Mouse (Mus musculus): ENCODE measurements around the gene Dcp1a.

DNA sequence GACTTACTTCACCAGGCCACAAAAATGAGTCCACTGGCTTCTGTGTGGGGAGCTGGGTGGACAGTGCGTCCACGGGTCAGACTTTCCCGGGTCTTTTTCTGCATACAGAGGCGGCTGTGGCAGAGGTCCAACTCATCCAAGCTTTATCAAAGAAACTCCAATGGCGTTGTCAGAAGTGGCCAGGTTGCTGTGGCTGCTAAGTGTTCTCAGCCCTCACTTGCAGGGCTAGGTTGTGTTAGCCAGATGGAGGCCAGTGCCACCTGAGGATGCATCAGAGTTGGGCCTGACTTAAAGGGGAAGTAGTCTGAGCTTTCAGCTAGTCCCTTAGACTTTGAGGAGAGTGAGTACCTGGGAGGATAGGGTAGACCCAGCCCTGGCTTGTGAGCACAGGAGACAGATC is 72.2 kb downstream of the Dcp1a start:
- TF ChIP-seq CTCF (IDR thresholded peaks at IDR 0.05; ENCODE audit: borderline replicate concordance, control insufficient read depth, extremely low read depth, insufficient read depth, low read length, poor library complexity), result no peak
- TF ChIP-seq POLR2A (IDR thresholded peaks at IDR 0.05; ENCODE audit: control insufficient read depth, extremely low read depth, insufficient read depth, low read length, poor library complexity), result no peak
